Mouse (Mus musculus) forebrain, embryonic 15.5 days (tissue): ENCODE results near the gene Cdk14. TPM values are rescaled to one million over a fixed set of nuclear protein-coding genes. Genes with fewer than 3 reads are reported as not detected.

Source experiments
- ATAC-seq: fragments of 200-750 bp; cut with Nextera tagmentation; replicated peaks from 2 replicates; pipeline ENCODE4 v1.8.0; 2017; ENCODE audit warnings: mild to moderate bottlenecking, moderate TSS enrichment, moderate library complexity
- H3K27ac ChIP-seq: fragments of 300-500 bp; sonication (generic); replicated peaks from 2 replicates; pipeline ENCODE4 v1.5.1; 2015; ENCODE audit warnings: mild to moderate bottlenecking, inconsistent platforms
- H3K27me3 ChIP-seq: fragments of 300-500 bp; sonication (generic); 2 replicates; pipeline ENCODE4 v1.6.1; 2015; ENCODE audit warnings: inconsistent platforms
- H3K36me3 ChIP-seq: fragments of 300-500 bp; sonication (generic); 2 replicates; pipeline ENCODE4 v1.6.1; 2015; ENCODE audit warnings: mild to moderate bottlenecking, inconsistent platforms
- H3K4me1 ChIP-seq: fragments of 300-500 bp; sonication (generic); 2 replicates; pipeline ENCODE4 v1.6.1; 2015; ENCODE audit warnings: inconsistent platforms
- H3K4me2 ChIP-seq: fragments of 300-500 bp; sonication (generic); replicated peaks from 2 replicates; pipeline ENCODE4 v1.6.1; 2015; ENCODE audit warnings: mild to moderate bottlenecking, inconsistent platforms
- H3K4me3 ChIP-seq: fragments of 300-500 bp; sonication (generic); 2 replicates; pipeline ENCODE4 v1.5.1; 2015; ENCODE audit warnings: mild to moderate bottlenecking, inconsistent platforms
- H3K9ac ChIP-seq: fragments of 300-500 bp; sonication (generic); replicated peaks from 2 replicates; pipeline ENCODE4 v1.6.1; 2015; ENCODE audit warnings: mild to moderate bottlenecking, inconsistent platforms
- H3K9me3 ChIP-seq: fragments of 300-500 bp; sonication (generic); 2 replicates; pipeline ENCODE4 v1.6.1; 2016; ENCODE audit warnings: inconsistent platforms
- WGBS: fragments of 180-500 bp; shearing (Covaris S2); methylation state at CpG from one replicate; pipeline ENCODE4 v1.1.7; 2015; ENCODE audit warnings: mixed read lengths; 5-methylcytosine and 5-hydroxymethylcytosine counted together
- polyA plus RNA-seq: library from polyadenylated mRNA; unstranded; fragments of >200 nt; fragmentation: Nextera tagmentation; extraction: Ambion mirVana; gene quantifications from 2 replicates; pipeline ENCODE4 v1.2.1, GENCODE M21; 2015

Cdk14 gene
- polyA plus RNA-seq, 1 experiment from 2014 or later = 34.4 TPM

DNA sequence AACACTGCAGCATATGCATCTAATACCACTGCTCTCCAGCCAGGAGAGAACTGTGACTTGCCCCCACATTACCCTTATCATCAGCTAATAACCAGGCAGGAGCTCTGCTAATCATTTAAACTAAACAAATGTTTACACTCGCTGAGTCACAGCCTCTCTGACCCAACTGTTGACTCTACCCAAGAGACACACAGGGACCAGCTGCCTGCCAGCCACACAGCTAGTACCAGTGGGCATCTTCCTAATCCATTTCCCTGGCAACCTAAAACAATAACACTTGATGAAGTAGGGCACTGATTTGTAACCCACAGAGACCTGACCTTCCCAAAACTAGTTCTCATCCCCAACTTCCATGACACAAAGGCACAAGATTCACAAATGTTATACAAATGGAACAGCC, 119.8 kb downstream of the Cdk14 start:
- no peak overlapping the region for H3K9ac ChIP-seq
- H3K4me3 ChIP-seq = no peak overlapping the region
- no peaks in the 10 kb centered on the region for H3K27me3 ChIP-seq
- WGBS = 74% methylated on average over 1 of the region's 1 CpGs
- no peaks in the 10 kb centered on the region for H3K9me3 ChIP-seq
- H3K36me3 ChIP-seq = no peaks in the 10 kb centered on the region
- no peak for ATAC-seq
- H3K4me2 ChIP-seq = no peak overlapping the region
- no peak overlapping the region for H3K27ac ChIP-seq
- no peaks in the 10 kb centered on the region for H3K4me1 ChIP-seq

DNA sequence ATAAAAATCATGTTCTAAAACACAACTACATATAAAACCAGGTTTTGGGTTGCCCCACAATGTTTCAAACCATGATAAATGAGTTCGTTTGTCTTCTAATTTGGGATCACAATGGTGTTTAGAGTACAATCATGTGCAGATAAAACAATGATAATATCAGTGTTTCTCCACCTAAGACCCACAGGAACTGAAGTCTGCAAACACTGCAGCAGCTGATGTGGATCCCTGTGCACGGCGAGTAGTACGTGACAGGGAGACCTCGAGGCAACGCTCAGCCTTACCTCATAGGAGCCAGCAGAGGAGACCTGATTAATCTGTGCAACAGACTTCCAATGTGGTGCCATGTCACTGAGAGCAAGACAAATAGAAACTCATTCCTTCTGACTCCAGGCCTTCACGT, 122.9 kb downstream of the Cdk14 start:
- 0 out of 2 replicates have a peak, but pooled peaks cover under 1% of the 10 kb centered on the region for H3K4me1 ChIP-seq
- H3K4me3 ChIP-seq = no peak overlapping the region
- H3K9ac ChIP-seq = no peak overlapping the region
- ATAC-seq = no peak
- H3K36me3 ChIP-seq = no peaks in the 10 kb centered on the region
- H3K4me2 ChIP-seq = no peak overlapping the region
- H3K27ac ChIP-seq = no peak overlapping the region
- no peaks in the 10 kb centered on the region for H3K27me3 ChIP-seq
- 91% methylated on average over 7 of the region's 7 CpGs for WGBS
- H3K9me3 ChIP-seq = no peaks in the 10 kb centered on the region

DNA sequence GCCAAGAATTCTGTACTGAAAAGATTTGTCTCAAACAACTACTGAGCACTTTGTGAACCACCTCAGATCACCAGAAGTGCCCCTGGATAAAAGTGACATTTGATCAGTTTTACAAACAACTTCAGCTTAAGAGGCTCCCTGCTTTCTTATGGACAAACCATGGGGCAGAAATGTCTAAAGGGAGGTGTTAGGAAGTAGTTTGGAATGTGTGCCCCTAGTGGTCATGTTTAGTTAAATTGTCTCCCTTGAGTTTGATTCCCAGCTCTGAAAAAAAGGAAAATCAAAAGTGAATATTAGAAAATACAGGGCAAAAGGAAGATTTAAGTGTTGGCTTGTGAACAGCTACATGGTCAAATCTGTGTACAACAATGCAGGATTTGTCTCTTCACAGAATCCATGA, 123.3 kb downstream of the Cdk14 start:
- Histone ChIP-seq H3K27ac (no peak overlapping the region), H3K36me3 (no peaks in the 10 kb centered on the region), H3K9me3 (no peaks in the 10 kb centered on the region), H3K9ac (no peak overlapping the region), H3K4me2 (no peak overlapping the region), H3K4me3 (no peak overlapping the region), H3K27me3 (no peaks in the 10 kb centered on the region), H3K4me1 (0 out of 2 replicates have a peak, but pooled peaks cover 3% of the 10 kb centered on the region)
- no peak for ATAC-seq

DNA sequence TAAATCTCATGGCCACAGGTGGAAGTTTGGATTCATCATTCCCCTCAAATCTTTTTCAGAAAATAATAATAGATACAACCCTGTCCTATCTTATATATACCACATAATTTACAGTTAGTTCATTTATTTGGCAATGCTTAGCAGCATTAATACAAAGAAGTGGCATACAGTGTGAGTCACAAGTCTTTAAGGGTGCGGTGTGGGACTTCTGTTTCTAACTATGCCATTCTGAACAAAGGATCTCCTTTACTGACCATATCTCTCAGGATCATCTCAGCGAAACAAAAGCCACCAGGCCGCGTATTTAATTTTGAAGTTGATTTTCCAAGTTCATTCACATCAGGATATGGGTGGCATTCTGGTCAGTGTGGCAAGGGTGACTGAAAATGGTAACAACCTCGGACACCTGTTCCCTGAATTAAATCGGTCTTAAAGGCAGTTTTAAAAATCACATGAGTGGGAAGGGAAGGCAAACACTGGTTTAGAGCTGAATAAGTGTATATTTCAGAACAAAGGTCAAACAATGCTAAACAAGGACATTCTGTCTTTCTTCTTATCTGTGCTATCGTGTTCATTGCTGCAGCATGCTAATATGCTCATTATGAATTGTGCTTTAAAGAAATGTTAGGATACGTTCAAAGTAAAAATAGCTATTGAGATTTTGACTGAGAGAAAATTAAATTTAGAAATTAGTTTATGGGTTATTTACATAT, 127.1 kb downstream of the Cdk14 start:
- H3K9ac ChIP-seq = no peak overlapping the region
- no peak overlapping the region for H3K4me2 ChIP-seq
- H3K27me3 ChIP-seq = no peaks in the 10 kb centered on the region
- 87% methylated on average over 8 of the region's 8 CpGs for WGBS
- H3K27ac ChIP-seq = no peak overlapping the region
- no peaks in the 10 kb centered on the region for H3K36me3 ChIP-seq
- H3K4me3 ChIP-seq = no peak overlapping the region
- 0 out of 2 replicates have a peak, but pooled peaks cover 3% of the 10 kb centered on the region for H3K4me1 ChIP-seq
- ATAC-seq = no peak
- H3K9me3 ChIP-seq = no peaks in the 10 kb centered on the region

DNA sequence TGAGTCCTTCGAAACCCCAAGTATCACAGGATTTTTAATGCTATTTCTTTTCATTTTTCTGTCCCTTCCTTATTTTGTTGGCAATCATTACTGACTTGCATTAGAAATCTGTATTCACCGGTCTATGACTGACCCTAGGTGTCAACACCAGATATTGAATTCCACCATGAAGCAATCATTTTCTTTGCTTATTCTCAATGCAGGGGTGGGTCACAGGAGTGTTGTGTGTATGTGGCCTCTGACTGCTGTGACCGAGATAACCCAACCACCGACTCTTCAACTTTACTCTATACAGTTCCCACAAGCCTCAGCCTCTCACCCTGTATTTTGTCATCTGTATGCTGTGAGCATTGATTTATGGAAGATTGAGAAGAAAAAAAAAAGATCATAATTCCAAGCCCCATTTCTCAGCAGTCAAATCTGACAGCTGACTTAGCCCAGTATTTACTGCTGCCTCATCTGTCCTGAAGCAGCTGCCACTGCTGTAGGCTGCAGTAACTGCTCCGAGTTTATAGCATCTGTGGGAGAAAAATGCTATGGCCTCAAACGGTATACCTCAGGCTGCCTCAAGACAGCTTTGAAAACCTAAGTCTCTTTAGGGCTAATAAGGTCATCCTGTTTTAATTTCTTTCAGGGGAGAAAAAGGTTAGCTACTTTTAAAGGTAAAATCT, 128.7 kb downstream of the Cdk14 start:
- no peaks in the 10 kb centered on the region for H3K9me3 ChIP-seq
- H3K4me2 ChIP-seq = no peak overlapping the region
- H3K27me3 ChIP-seq = no peaks in the 10 kb centered on the region
- ATAC-seq = no peak
- 0 out of 2 replicates have a peak, but pooled peaks cover 3% of the 10 kb centered on the region for H3K4me1 ChIP-seq
- no peak overlapping the region for H3K4me3 ChIP-seq
- 87% methylated on average over 6 of the region's 6 CpGs for WGBS
- H3K27ac ChIP-seq = no peak overlapping the region
- no peaks in the 10 kb centered on the region for H3K36me3 ChIP-seq
- H3K9ac ChIP-seq = no peak overlapping the region

DNA sequence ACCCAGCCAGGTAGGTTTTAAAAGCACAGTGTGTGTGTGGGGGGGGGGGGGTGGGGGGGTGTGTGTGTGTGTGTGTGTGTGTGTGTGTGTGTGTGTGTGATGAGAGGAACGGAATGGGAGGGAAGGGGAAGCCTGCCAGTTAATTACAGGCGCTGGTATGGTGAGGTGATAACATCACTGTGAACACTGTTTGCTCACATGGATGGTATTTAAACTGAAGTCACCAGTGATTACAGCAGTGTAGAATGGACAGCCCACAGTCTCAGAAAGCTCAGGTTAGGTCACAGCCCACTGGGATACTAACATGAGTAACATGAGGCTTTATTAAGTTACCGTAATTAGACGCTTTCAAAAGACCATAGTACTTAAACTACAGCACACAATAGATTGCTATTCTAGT, 129.4 kb downstream of the Cdk14 start:
- WGBS = 77% methylated on average over 4 of the region's 4 CpGs

DNA sequence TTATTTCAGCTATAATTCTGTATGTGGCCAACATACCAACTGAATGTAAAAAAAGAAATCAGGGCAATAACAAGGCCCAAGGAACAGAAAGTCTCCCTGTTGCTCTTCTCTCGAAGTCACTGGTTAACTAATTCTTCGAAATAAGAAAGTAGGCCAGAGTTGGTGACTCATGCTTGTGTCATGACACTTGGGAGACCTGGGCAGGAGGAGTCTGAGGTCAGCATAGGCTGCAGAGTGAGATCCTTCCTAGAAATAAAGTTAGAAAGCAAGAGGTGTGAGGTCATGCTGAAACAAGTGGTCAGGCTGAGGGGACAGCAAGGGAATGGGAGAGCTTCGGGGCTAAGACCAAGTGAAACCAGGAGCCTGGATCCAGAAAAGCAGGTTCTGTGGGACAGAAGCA, 134.2 kb downstream of the Cdk14 start:
- ATAC-seq = no peak

More for the DNA sequence above, 129.4 kb downstream of the Cdk14 start:
- H3K4me3 ChIP-seq = no peak overlapping the region
- H3K27me3 ChIP-seq = no peaks in the 10 kb centered on the region
- H3K4me2 ChIP-seq = no peak overlapping the region
- no peak overlapping the region for H3K27ac ChIP-seq
- H3K9ac ChIP-seq = no peak overlapping the region
- no peak for ATAC-seq
- H3K9me3 ChIP-seq = no peaks in the 10 kb centered on the region
- H3K36me3 ChIP-seq = no peaks in the 10 kb centered on the region
- H3K4me1 ChIP-seq = 0 out of 2 replicates have a peak, but pooled peaks cover 3% of the 10 kb centered on the region

DNA sequence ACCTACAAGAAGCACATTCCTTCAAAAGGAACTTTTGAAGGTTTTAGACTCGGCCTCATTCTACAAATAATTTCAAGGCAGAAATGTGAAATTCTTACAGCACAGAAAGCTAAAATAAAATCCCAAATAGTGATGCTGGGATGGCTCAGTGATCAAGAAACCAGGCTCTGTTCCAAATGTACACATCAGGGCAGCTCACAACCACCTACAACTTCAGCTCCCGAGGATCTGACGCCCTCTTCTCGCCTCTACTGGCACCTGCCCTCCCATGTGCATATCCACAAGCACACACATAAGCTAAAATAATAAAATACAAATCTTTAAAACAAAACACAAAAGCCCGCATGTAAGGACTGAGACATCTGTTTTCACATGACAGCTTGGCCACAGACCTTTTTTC, 135.6 kb downstream of the Cdk14 start:
- H3K4me3 ChIP-seq = no peak overlapping the region
- no peak overlapping the region for H3K9ac ChIP-seq
- no peak overlapping the region for H3K27ac ChIP-seq
- no peak overlapping the region for H3K4me2 ChIP-seq
- no peaks in the 10 kb centered on the region for H3K36me3 ChIP-seq
- H3K27me3 ChIP-seq = no peaks in the 10 kb centered on the region
- no peak for ATAC-seq
- no peaks in the 10 kb centered on the region for H3K9me3 ChIP-seq
- 85% methylated on average over 5 of the region's 5 CpGs for WGBS
- H3K4me1 ChIP-seq = no peaks in the 10 kb centered on the region

More for the DNA sequence above, 134.2 kb downstream of the Cdk14 start:
- Histone ChIP-seq H3K9me3 (no peaks in the 10 kb centered on the region), H3K4me1 (no peaks in the 10 kb centered on the region), H3K9ac (no peak overlapping the region), H3K4me2 (no peak overlapping the region), H3K4me3 (no peak overlapping the region), H3K27ac (no peak overlapping the region), H3K36me3 (no peaks in the 10 kb centered on the region), H3K27me3 (no peaks in the 10 kb centered on the region)
- 93% methylated on average over 3 of the region's 3 CpGs for WGBS

DNA sequence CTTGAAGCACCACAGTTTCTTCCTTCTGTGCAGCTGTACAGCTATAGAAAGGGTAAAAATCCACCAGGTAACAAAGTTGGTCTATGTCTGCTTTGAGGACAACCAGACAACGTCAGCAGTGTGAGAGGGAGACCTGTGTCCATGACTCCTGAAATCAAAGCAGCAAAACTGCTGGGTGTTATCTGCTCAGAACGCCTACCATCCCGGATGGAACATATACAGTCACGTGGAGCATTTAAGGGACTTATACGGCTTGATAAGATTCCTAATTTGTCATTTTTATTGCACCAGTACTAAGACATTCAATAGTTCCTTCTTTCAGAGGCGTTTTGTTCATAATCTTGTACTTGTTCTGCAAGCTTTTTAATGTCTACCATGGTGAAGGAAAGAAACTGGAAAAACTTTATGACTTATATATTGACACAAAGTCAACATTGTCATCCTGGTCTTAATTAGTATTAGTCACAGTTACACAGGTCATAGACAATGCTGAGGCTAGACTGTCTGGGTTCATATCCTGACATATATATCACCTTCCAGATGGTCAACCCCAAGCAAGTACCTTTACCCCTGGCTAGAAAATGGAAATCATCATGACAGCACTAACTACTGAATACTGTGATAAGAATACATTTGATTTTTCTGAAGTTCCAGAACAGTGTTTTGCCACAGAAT, 136.2 kb downstream of the Cdk14 start:
- no peak overlapping the region for H3K4me3 ChIP-seq

DNA sequence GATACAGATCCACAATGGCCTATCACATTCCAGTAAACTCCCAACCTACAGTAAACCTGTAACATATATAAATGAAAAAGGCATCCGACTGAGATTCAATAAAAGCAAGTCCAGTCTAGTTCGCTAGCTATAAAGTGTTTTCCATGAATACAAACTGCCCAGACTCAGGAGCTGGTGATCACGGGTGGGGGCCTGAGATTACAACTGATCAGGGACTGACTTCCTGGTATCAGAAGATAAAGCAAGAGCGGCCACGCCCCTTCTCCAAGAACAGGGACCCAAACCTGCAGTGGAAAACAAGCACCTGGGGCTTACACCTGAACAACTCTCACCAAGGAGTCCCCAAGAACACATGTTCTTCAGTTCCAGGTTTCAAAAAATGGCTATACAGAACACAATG, 137.7 kb downstream of the Cdk14 start:
- H3K27ac ChIP-seq = no peak overlapping the region
- no peak overlapping the region for H3K9ac ChIP-seq
- no peaks in the 10 kb centered on the region for H3K36me3 ChIP-seq
- no peaks in the 10 kb centered on the region for H3K27me3 ChIP-seq
- no peaks in the 10 kb centered on the region for H3K9me3 ChIP-seq
- no peaks in the 10 kb centered on the region for H3K4me1 ChIP-seq
- 93% methylated on average over 5 of the region's 5 CpGs for WGBS
- no peak for ATAC-seq
- no peak overlapping the region for H3K4me3 ChIP-seq
- H3K4me2 ChIP-seq = no peak overlapping the region

More for the DNA sequence above, 136.2 kb downstream of the Cdk14 start:
- no peak overlapping the region for H3K9ac ChIP-seq
- no peaks in the 10 kb centered on the region for H3K27me3 ChIP-seq
- no peaks in the 10 kb centered on the region for H3K4me1 ChIP-seq
- ATAC-seq = no peak
- no peak overlapping the region for H3K4me2 ChIP-seq
- WGBS = 94% methylated on average over 6 of the region's 6 CpGs
- no peaks in the 10 kb centered on the region for H3K36me3 ChIP-seq
- no peak overlapping the region for H3K27ac ChIP-seq
- H3K9me3 ChIP-seq = no peaks in the 10 kb centered on the region

DNA sequence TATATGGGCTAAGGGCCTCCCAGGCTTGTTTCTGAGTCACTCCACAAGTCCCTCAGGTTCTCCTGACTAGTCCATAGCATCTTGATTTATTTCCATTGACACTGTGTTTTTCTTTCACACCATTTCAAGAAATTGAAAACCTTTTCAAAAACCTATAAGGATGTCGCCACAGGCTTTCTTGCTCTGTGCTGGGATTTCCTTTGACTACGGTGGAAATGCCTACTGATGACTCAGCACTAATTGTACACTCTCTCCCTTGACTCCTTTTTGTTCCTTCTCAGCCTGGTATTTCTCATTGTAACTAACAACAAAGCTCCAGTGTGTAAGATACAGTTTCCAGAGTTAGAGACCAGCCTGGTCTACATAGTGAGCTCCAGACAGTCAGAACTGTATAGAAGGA, 144.8 kb downstream of the Cdk14 start:
- H3K9ac ChIP-seq = no peak overlapping the region
- H3K4me2 ChIP-seq = no peak overlapping the region
- no peak overlapping the region for H3K4me3 ChIP-seq
- no peaks in the 10 kb centered on the region for H3K27me3 ChIP-seq
- H3K27ac ChIP-seq = no peak overlapping the region
- H3K9me3 ChIP-seq = no peaks in the 10 kb centered on the region
- 22% methylated on average over 2 of the region's 2 CpGs for WGBS
- no peaks in the 10 kb centered on the region for H3K36me3 ChIP-seq
- ATAC-seq = no peak
- peaks cover 7% of the 10 kb centered on the region; the same call in 1 of the 2 replicates for H3K4me1 ChIP-seq

DNA sequence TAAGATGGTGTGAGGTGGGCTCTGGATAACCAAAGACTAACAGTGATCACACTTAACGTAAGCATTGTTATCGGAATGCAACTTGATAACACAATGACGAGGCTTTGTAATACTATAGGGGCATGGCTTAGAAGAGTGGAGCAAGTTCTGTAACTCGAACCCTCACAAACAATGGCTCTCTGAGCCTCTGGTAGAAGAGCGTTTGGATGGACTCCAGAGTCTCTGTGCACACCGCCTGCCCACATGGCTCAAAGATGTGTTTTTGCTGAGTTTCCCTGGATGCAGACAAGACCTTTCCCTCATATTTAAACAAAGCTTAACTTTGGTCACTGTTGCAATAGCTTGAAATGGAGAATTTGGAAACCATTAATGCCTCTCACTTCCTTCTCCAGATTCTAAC, 145.8 kb downstream of the Cdk14 start:
- no peaks in the 10 kb centered on the region for H3K27me3 ChIP-seq
- no peaks in the 10 kb centered on the region for H3K36me3 ChIP-seq
- H3K9ac ChIP-seq = no peak overlapping the region
- 53% methylated on average over 6 of the region's 6 CpGs for WGBS
- peaks cover 7% of the 10 kb centered on the region; the same call in 1 of the 2 replicates for H3K4me1 ChIP-seq
- no peak overlapping the region for H3K4me3 ChIP-seq
- no peak for ATAC-seq
- H3K27ac ChIP-seq = no peak overlapping the region
- no peak overlapping the region for H3K4me2 ChIP-seq
- no peaks in the 10 kb centered on the region for H3K9me3 ChIP-seq
